Mouse (Mus musculus) lung, adult 2 months (tissue): Measurements from ENCODE around the gene Cacna2d3.

Source experiments
- CTCF ChIP-seq: fragments of 200-500 bp; IDR thresholded peaks from 2 replicates; pipeline ENCODE4 v1.5.1; 2011; ENCODE audit warnings: mild to moderate bottlenecking, low read length, control low read depth; ENCODE audit not compliant: insufficient read depth
- POLR2A ChIP-seq: fragments of 200-500 bp; IDR thresholded peaks from 2 replicates; pipeline ENCODE4 v1.6.1; 2011; ENCODE audit warnings: low read depth, mild to moderate bottlenecking, control low read depth, low read length, borderline replicate concordance; ENCODE audit errors: extremely low read depth

- TF ChIP-seq CTCF: no peak
- no peak for TF ChIP-seq POLR2A
These were observed 229.9 kb downstream of the Cacna2d3 start for GRCm38 (mm10) chr14:29491786-29492185.
